Mouse (Mus musculus) cerebellum, postnatal 14 days (tissue): ENCODE measurements around the gene Chrm2.

Source experiments
- DNase-seq, 2 experiments: peaks; one replicate each; pipeline ENCODE4 v3.0.0; 2021; ENCODE audit warnings: mixed read lengths in 2 of 2

The Chrm2 gene

GRCm38 (mm10) chr6:36387612-36388400 lies at the start of gene Chrm2:
Gene Chrm2 (plus strand): TSS chr6:36388084.
- DNase-seq, result peak; percentile 42 to 51

- no peak for DNase-seq
Measured at GRCm38 (mm10) chr6:36373983-36374382, 13.9 kb upstream of the Chrm2 start.

GRCm38 (mm10) chr6:36377936-36378335 lies 9.9 kb upstream of the Chrm2 start:
- no peak for DNase-seq

- no peak for DNase-seq
Measured at GRCm38 (mm10) chr6:36384102-36384501, 3.8 kb upstream of the Chrm2 start.

- DNase-seq, result peak; percentile 33 to 36
Measured at GRCm38 (mm10) chr6:36388401-36389259, 746 bp downstream of the Chrm2 start.

GRCm38 (mm10) chr6:36389260-36389965 lies 1.5 kb downstream of the Chrm2 start:
- peak; percentile 7 to 33 for DNase-seq

- peak; percentile 31 to 32 for DNase-seq
Measured at GRCm38 (mm10) chr6:36393705-36394104, 5.8 kb downstream of the Chrm2 start.

- DNase-seq, result no peak
Measured at GRCm38 (mm10) chr6:36405139-36405538, 17.3 kb downstream of the Chrm2 start.

- DNase-seq, result peak; percentile 48 to 66
Measured at GRCm38 (mm10) chr6:36409016-36409415, 21.1 kb downstream of the Chrm2 start.

- DNase-seq, result no peak
Measured at GRCm38 (mm10) chr6:36410057-36410456, 22.2 kb downstream of the Chrm2 start.

- no peak for DNase-seq
Measured at GRCm38 (mm10) chr6:36419716-36420115, 31.8 kb downstream of the Chrm2 start.

GRCm38 (mm10) chr6:36437964-36438363 lies 50.1 kb downstream of the Chrm2 start:
- DNase-seq, result no peak

- DNase-seq, result no peak
Measured at GRCm38 (mm10) chr6:36439218-36439617, 51.3 kb downstream of the Chrm2 start.

GRCm38 (mm10) chr6:36451480-36451879 lies 63.6 kb downstream of the Chrm2 start:
- no peak for DNase-seq

GRCm38 (mm10) chr6:36455071-36455470 lies 67.2 kb downstream of the Chrm2 start:
- DNase-seq, result no peak

- DNase-seq, result no peak
Measured at GRCm38 (mm10) chr6:36457015-36457414, 69.1 kb downstream of the Chrm2 start.

- no peak for DNase-seq
Measured at GRCm38 (mm10) chr6:36464008-36464407, 76.1 kb downstream of the Chrm2 start.

- DNase-seq, result no peak
Measured at GRCm38 (mm10) chr6:36484132-36484665, 96.3 kb downstream of the Chrm2 start.

GRCm38 (mm10) chr6:36507008-36507663 lies 119.3 kb downstream of the Chrm2 start:
- DNase-seq, result no peak

GRCm38 (mm10) chr6:36507946-36508345 lies 120.1 kb downstream of the Chrm2 start:
- no peak for DNase-seq

- DNase-seq, result no peak
Measured at GRCm38 (mm10) chr6:36508469-36508868, 120.6 kb downstream of the Chrm2 start.

GRCm38 (mm10) chr6:36516508-36516907 lies 128.6 kb downstream of the Chrm2 start:
- DNase-seq, result no peak
